Mouse (Mus musculus): Measurements from ENCODE around the gene Acaa1b.

The Acaa1b gene
- long read RNA-seq, experiment 1, partial matches to known transcripts = 0 of 1 reads
- long read RNA-seq, experiment 1, other reads (novel, unspliced or antisense) = 0 of 1 reads
- long read RNA-seq, experiment 2 = 0 reads

- intact Hi-C loops (cut with DNase I) = loop anchor here (5.0 to 10.0 kb wide), 2 partner anchors 196 to 278 kb away; no protein-coding TSS in a partner anchor
Observed at GRCm38 (mm10) chr9:119156278-119157201, at the start of gene Acaa1b. Acaa1b (minus strand) TSS chr9:119157093.

- intact Hi-C loops (cut with DNase I) = no loop called here
Observed at GRCm38 (mm10) chr9:119206666-119207065, 49.8 kb upstream of the Acaa1b start.

GRCm38 (mm10) chr9:119205756-119206155, 48.9 kb upstream of the Acaa1b start:
- intact Hi-C loops (cut with DNase I) = no loop called here

- intact Hi-C loops (cut with DNase I) = no loop called here
Observed at GRCm38 (mm10) chr9:119203617-119204016, 46.7 kb upstream of the Acaa1b start.

GRCm38 (mm10) chr9:119201653-119202052, 44.8 kb upstream of the Acaa1b start:
- intact Hi-C loops (cut with DNase I) = no loop called here

- intact Hi-C loops (cut with DNase I) = no loop called here
Observed at GRCm38 (mm10) chr9:119199151-119199861, 42.4 kb upstream of the Acaa1b start.

GRCm38 (mm10) chr9:119192202-119192990, 35.5 kb upstream of the Acaa1b start:
- intact Hi-C loops (cut with DNase I) = no loop called here

GRCm38 (mm10) chr9:119181241-119181728, 24.4 kb upstream of the Acaa1b start:
- intact Hi-C loops (cut with DNase I) = no loop called here

GRCm38 (mm10) chr9:119179292-119179691, 22.4 kb upstream of the Acaa1b start:
- intact Hi-C loops (cut with DNase I) = no loop called here

GRCm38 (mm10) chr9:119167608-119168007, 10.7 kb upstream of the Acaa1b start:
- intact Hi-C loops (cut with DNase I) = no loop called here

GRCm38 (mm10) chr9:119165548-119165947, 8.7 kb upstream of the Acaa1b start:
- intact Hi-C loops (cut with DNase I) = no loop called here

- intact Hi-C loops (cut with DNase I) = no loop called here
Observed at GRCm38 (mm10) chr9:119164743-119165142, 7.8 kb upstream of the Acaa1b start.

- intact Hi-C loops (cut with DNase I) = no loop called here
Observed at GRCm38 (mm10) chr9:119160689-119161088, 3.8 kb upstream of the Acaa1b start.

- intact Hi-C loops (cut with DNase I) = loop anchor here (5.0 to 10.0 kb wide), 2 partner anchors 193 to 276 kb away; no protein-coding TSS in a partner anchor
Observed at GRCm38 (mm10) chr9:119158861-119159260, 2.0 kb upstream of the Acaa1b start, which contains the start of gene Gm47289. Gm47289 (plus strand) TSS chr9:119159161.

GRCm38 (mm10) chr9:119155826-119156225, 1.1 kb downstream of the Acaa1b start:
- intact Hi-C loops (cut with DNase I) = loop anchor here (5.0 to 10.0 kb wide), 2 partner anchors 196 to 279 kb away; no protein-coding TSS in a partner anchor

- intact Hi-C loops (cut with DNase I) = loop anchor here (5.0 to 10.0 kb wide), 2 partner anchors 197 to 279 kb away; no protein-coding TSS in a partner anchor
Observed at GRCm38 (mm10) chr9:119155416-119155815, 1.5 kb downstream of the Acaa1b start.

GRCm38 (mm10) chr9:119151751-119152150, 5.1 kb downstream of the Acaa1b start:
- intact Hi-C loops (cut with DNase I) = loop anchor here (10.0 kb wide), 1 partner anchor 283 kb away; no protein-coding TSS in a partner anchor

GRCm38 (mm10) chr9:119149601-119150000, 7.3 kb downstream of the Acaa1b start:
- intact Hi-C loops (cut with DNase I) = no loop called here

- intact Hi-C loops (cut with DNase I) = no loop called here
Observed at GRCm38 (mm10) chr9:119146098-119146770, 10.7 kb downstream of the Acaa1b start.

- intact Hi-C loops (cut with DNase I) = no loop called here
Observed at GRCm38 (mm10) chr9:119145638-119146037, 11.3 kb downstream of the Acaa1b start.

Measured in adrenal gland (tissue).